Mouse (Mus musculus) MEL (cell line): ENCODE data around the gene Tnfrsf25. TPM values are rescaled to one million over a fixed set of nuclear protein-coding genes. Genes with fewer than 3 reads are reported as not detected.

ENCODE experiments used
- DNase-seq: peaks from one replicate; pipeline ENCODE4 v3.0.0; 2011; ENCODE audit warnings: low read depth, low spot score
- H3K27ac ChIP-seq: 2 replicates; pipeline ENCODE4 v1.5.1; 2012; ENCODE audit warnings: low read depth, mild to moderate bottlenecking, control low read depth, low read length, moderate library complexity; ENCODE audit not compliant: control insufficient read depth
- H3K27me3 ChIP-seq, 2 experiments: fragments of 150-350 bp in 1 of 2; sonication (generic) in 1 of 2; 2 replicates each; pipeline ENCODE4 v1.6.1; 2012; ENCODE audit warnings: low read length in 2 of 2, mild to moderate bottlenecking in 2 of 2, improper control_type of control experiment in 1 of 2, moderate library complexity in 1 of 2; ENCODE audit not compliant: insufficient read depth in 2 of 2, control insufficient read depth in 1 of 2
- H3K36me3 ChIP-seq, 2 experiments: 2 replicates each; pipeline ENCODE4 v1.6.1; 2012 to 2014; ENCODE audit warnings: low read length in 2 of 2, improper control_type of control experiment in 1 of 2, inconsistent platforms in 1 of 2, mild to moderate bottlenecking in 1 of 2; ENCODE audit not compliant: insufficient read depth in 2 of 2, control insufficient read depth in 1 of 2
- H3K4me1 ChIP-seq, 2 experiments: fragments of 150-350 bp in 1 of 2; sonication (generic) in 1 of 2; 2 replicates each; pipeline ENCODE4 v1.6.1; 2012; ENCODE audit warnings: low read length in 2 of 2, improper control_type of control experiment in 1 of 2, mild to moderate bottlenecking in 1 of 2; ENCODE audit not compliant: insufficient read depth in 2 of 2, control insufficient read depth in 1 of 2
- H3K4me3 ChIP-seq, 2 experiments: fragments of 150-350 bp in 1 of 2; sonication (generic) in 1 of 2; 2 replicates each; pipeline ENCODE4 v1.5.1; 2012; ENCODE audit warnings: low read depth in 2 of 2, low read length in 2 of 2, mild to moderate bottlenecking in 2 of 2, moderate library complexity in 2 of 2, control low read depth in 1 of 2, improper control_type of control experiment in 1 of 2; ENCODE audit not compliant: control insufficient read depth in 1 of 2, insufficient read depth in 1 of 2
- H3K79me2 ChIP-seq: 2 replicates; pipeline ENCODE4 v1.6.1; 2012; ENCODE audit warnings: mild to moderate bottlenecking, low read length, moderate library complexity; ENCODE audit not compliant: control insufficient read depth, poor library complexity, insufficient read depth
- H3K9ac ChIP-seq: 2 replicates; pipeline ENCODE4 v1.6.1; 2012; ENCODE audit warnings: low read depth, mild to moderate bottlenecking, control low read depth, low read length, moderate library complexity; ENCODE audit not compliant: control insufficient read depth, poor library complexity, severe bottlenecking
- H3K9me3 ChIP-seq: fragments of 150-350 bp; sonication (generic); replicated peaks from 2 replicates; pipeline ENCODE4 v1.6.1; 2012; ENCODE audit warnings: mild to moderate bottlenecking, low read length, improper control_type of control experiment, moderate library complexity; ENCODE audit not compliant: insufficient read depth
- CTCF ChIP-seq, 3 experiments: IDR thresholded peaks in 2 of 3; conservative IDR thresholded peaks in 1 of 3; 2 replicates each; pipeline ENCODE4 v1.5.1; 2011 to 2012; ENCODE audit warnings: low read length in 3 of 3, low read depth in 2 of 3, mild to moderate bottlenecking in 2 of 3, improper control_type of control experiment in 1 of 3, inconsistent platforms in 1 of 3, mixed read lengths in 1 of 3, moderate library complexity in 1 of 3; ENCODE audit not compliant: control insufficient read depth in 1 of 3, insufficient read depth in 1 of 3, poor library complexity in 1 of 3, severe bottlenecking in 1 of 3
- EP300 ChIP-seq, 2 experiments: IDR thresholded peaks; 2 replicates each; pipeline ENCODE4 v1.6.1; 2011; ENCODE audit warnings: improper control_type of control experiment in 2 of 2, low read length in 2 of 2, low read depth in 1 of 2, mild to moderate bottlenecking in 1 of 2
- GATA1 ChIP-seq: IDR thresholded peaks from 2 replicates; pipeline ENCODE4 v1.6.1; 2011; ENCODE audit warnings: low read depth, low read length, improper control_type of control experiment
- HCFC1 ChIP-seq: IDR thresholded peaks from 2 replicates; pipeline ENCODE4 v1.6.1; 2012; ENCODE audit warnings: low read depth, mild to moderate bottlenecking, inconsistent platforms, low read length, improper control_type of control experiment, moderate library complexity
- JUND ChIP-seq: IDR thresholded peaks from 2 replicates; pipeline ENCODE4 v1.6.1; 2011; ENCODE audit warnings: low read depth, mild to moderate bottlenecking, improper control_type of control experiment, low read length
- MAX ChIP-seq: IDR thresholded peaks from 2 replicates; pipeline ENCODE4 v1.6.1; 2011; ENCODE audit warnings: low read length, improper control_type of control experiment
- MEF2A ChIP-seq: IDR thresholded peaks from 2 replicates; pipeline ENCODE4 v1.6.1; 2014; ENCODE audit warnings: low read depth, mild to moderate bottlenecking, inconsistent platforms, low read length, improper control_type of control experiment; ENCODE audit not compliant: poor library complexity, insufficient replicate concordance, severe bottlenecking; ENCODE audit errors: extremely low read depth
- MXI1 ChIP-seq: IDR thresholded peaks from 2 replicates; pipeline ENCODE4 v1.6.1; 2011; ENCODE audit warnings: mild to moderate bottlenecking, low read depth, low read length, improper control_type of control experiment
- MYB ChIP-seq: IDR thresholded peaks from 2 replicates; pipeline ENCODE4 v1.6.1; 2011; ENCODE audit warnings: mild to moderate bottlenecking, low read depth, low read length, improper control_type of control experiment
- NELFE ChIP-seq: IDR thresholded peaks from 2 replicates; pipeline ENCODE4 v1.6.1; 2011; ENCODE audit warnings: low read depth, low read length, improper control_type of control experiment
- NRF1 ChIP-seq: IDR thresholded peaks from 2 replicates; pipeline ENCODE4 v1.6.1; 2014; ENCODE audit warnings: low read depth, mild to moderate bottlenecking, inconsistent platforms, low read length, improper control_type of control experiment, moderate library complexity; ENCODE audit not compliant: poor library complexity, insufficient read depth, severe bottlenecking
- POLR2AphosphoS2 ChIP-seq: IDR thresholded peaks from 2 replicates; pipeline ENCODE4 v1.6.1; 2011; ENCODE audit warnings: low read length, improper control_type of control experiment
- POLR2AphosphoS5 ChIP-seq: IDR thresholded peaks from 2 replicates; pipeline ENCODE4 v1.6.1; 2012; ENCODE audit warnings: low read depth, borderline replicate concordance, mild to moderate bottlenecking, inconsistent platforms, low read length, moderate library complexity, mixed read lengths
- RAD21 ChIP-seq: IDR thresholded peaks from 2 replicates; pipeline ENCODE4 v1.6.1; 2011; ENCODE audit warnings: mild to moderate bottlenecking, low read depth, low read length, improper control_type of control experiment
- SIN3A ChIP-seq: IDR thresholded peaks from 2 replicates; pipeline ENCODE4 v1.6.1; 2012; ENCODE audit warnings: low read length, improper control_type of control experiment, inconsistent platforms
- SMC3 ChIP-seq: IDR thresholded peaks from 2 replicates; pipeline ENCODE4 v1.6.1; 2011; ENCODE audit warnings: low read depth, low read length, improper control_type of control experiment
- USF1 ChIP-seq: IDR thresholded peaks from 2 replicates; pipeline ENCODE4 v1.6.1; 2014; ENCODE audit warnings: low read depth, mild to moderate bottlenecking, inconsistent platforms, low read length, improper control_type of control experiment, moderate library complexity
- USF2 ChIP-seq, 2 experiments: IDR thresholded peaks; 2 replicates each; pipeline ENCODE4 v1.6.1; 2011 to 2012; ENCODE audit warnings: improper control_type of control experiment in 2 of 2, low read length in 2 of 2, borderline replicate concordance in 1 of 2, inconsistent platforms in 1 of 2, low read depth in 1 of 2, mild to moderate bottlenecking in 1 of 2; ENCODE audit not compliant: insufficient read depth in 1 of 2
- ZKSCAN1 ChIP-seq: IDR thresholded peaks from 2 replicates; pipeline ENCODE4 v1.6.1; 2012; ENCODE audit warnings: low read depth, mild to moderate bottlenecking, inconsistent platforms, low read length, improper control_type of control experiment, moderate library complexity
- ZMIZ1 ChIP-seq: IDR thresholded peaks from 2 replicates; pipeline ENCODE4 v1.6.1; 2012; ENCODE audit warnings: low read depth, mild to moderate bottlenecking, inconsistent platforms, low read length, improper control_type of control experiment, moderate library complexity
- ZNF384 ChIP-seq: IDR thresholded peaks from 2 replicates; pipeline ENCODE4 v1.6.1; 2012; ENCODE audit warnings: low read depth, mild to moderate bottlenecking, inconsistent platforms, low read length, improper control_type of control experiment
- polyA plus RNA-seq, 2 experiments: library from polyadenylated mRNA; stranded (reverse) in 1 of 2; unstranded in 1 of 2; fragments of >175 nt in 1 of 2; fragments of >200 nt in 1 of 2; gene quantifications; 2 replicates each; pipeline versions ENCODE4 v1.2.1 to v1.2.4; 2012; ENCODE audit warnings: low replicate concordance in 2 of 2, low read depth in 1 of 2; ENCODE audit not compliant: insufficient read length in 2 of 2, insufficient read depth in 1 of 2, missing spikeins in 1 of 2
- total RNA-seq: library from RNA; depleted of rRNA; stranded (reverse); fragments of 300-350 nt; gene quantifications from 2 replicates; pipeline ENCODE4 v1.2.3, GENCODE M21; 2012

Gene Tnfrsf25
- total and polyA plus RNA-seq, 3 experiments: 0.97 to 1.1 TPM; not detected in 1

DNA sequence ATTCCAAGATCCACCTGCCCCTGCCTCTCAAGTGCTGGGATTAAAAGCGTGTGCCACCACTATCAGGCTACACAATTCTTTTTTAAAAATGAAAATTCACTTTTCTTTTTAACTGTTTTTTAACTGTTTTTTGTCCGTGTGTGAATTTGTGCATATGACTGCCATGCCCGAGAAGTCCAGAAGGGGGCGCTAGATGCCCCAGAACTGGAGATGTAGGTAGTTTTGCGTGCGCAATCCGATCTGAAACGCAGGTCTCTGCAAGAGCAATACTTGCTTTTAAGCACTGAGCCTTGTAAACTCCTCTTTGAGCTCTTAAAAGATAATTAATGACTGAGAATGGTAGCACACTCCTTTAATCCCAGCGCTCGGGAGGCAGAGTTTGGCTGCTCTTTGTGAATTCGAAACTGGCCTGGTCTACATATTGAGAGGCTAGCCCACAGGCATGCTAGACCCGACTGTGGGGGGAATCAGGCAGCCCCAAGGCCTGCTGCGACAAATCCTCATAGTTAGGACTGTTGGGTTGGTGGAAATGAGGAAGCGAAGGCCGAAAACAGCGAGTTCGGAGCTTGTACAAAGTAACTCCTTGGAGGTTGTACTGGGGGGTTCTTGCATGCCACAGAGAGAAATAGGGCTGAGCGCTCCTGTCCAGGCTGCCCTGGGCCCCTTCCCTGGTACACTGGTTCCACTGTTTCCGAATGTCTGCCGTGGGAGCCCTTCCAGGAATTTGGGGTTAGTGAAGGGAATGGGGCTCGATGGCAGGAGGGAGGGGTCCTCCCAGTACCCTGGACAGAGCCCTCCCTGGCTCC lies 42.2 kb downstream of the Tnfrsf25 start (continued):
- TF ChIP-seq NELFE (peak; percentile 41; the same call in 1 of the 2 replicates), USF2 (IDR thresholded peaks at IDR 0.05; ENCODE audit: borderline replicate concordance in 1 of 2, insufficient read depth in 1 of 2, low read depth in 1 of 2, low read length in 2 of 2) (no peak), ZNF384 (no peak)

DNA sequence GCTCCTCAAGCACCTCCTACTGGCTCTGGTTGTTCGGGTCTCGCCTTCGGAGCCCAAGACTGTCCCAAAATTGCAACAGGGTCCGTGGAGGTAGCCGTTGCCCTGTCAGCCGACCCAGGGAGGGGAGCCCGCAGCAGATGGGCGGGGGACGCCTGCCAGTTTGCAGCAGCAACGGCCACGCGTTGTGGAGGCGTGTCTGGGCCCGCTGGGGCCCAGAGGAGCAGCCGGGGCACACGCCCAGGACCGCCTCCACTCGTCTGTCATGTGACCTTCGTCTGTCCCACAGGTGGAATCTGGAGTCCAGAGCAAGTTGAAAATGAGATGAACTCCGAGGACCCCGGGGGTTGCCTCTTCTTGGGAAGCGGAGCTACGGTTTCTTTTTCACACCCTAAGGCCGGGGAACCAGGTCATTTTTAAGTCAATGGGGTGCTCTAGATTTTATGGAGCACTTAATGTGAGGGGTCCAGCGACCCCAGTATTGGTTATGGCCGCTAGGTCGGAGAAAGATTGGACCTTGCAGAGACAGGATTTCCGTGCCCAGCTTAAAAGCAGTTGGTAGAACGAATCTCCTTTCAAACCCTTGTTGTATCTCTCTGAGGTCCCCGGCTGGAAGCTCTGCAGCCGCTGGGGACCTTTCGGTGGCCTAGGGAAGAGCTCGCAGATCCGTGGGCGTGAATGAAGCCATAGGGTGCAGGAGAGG lies 43.0 kb downstream of the Tnfrsf25 start, which contains the start of gene Hes2:
TSS of gene Hes2 (plus strand) at position 283 of the 700 bp plus-strand sequence.
- Histone ChIP-seq H3K27me3 (no peaks in the 10 kb centered on the region), H3K9ac (peak within 1 kb of the TSS; percentile 66), H3K4me3 (peak within 1 kb of the TSS; percentile 52 to 59), H3K9me3 (no peaks in the 10 kb centered on the region), H3K4me1 (peaks cover 0 to 15% of the 10 kb centered on the region in 2 experiments; a peak in 2 of 4 replicates), H3K79me2 (no peaks in the 10 kb centered on the region), H3K36me3 (peaks cover 0 to 8% of the 10 kb centered on the region in 2 experiments; a peak in 2 of 4 replicates), H3K27ac (peak within 1 kb of the TSS; percentile 23)
- TF ChIP-seq ZMIZ1 (no peak), SIN3A (peak; percentile 50; the same call in 1 of the 2 replicates), ZNF384 (no peak), EP300 (IDR thresholded peaks at IDR 0.05; ENCODE audit: low read depth in 1 of 2, low read length in 2 of 2) (0 out of 4 replicates have a peak, but pooled peaks of 1 of the 2 experiments have one; percentile 17), GATA1 (no peak), ZKSCAN1 (no peak), MXI1 (peak; percentile 94), CTCF (IDR thresholded peaks at IDR 0.05 in 2 of 3, conservative IDR thresholded peaks at IDR 0.05 in 1 of 3; ENCODE audit: control insufficient read depth in 1 of 3, insufficient read depth in 1 of 3, low read depth in 2 of 3, low read length in 3 of 3, poor library complexity in 1 of 3, severe bottlenecking in 1 of 3) (no peak), RAD21 (no peak), MAX (peak; percentile 57; the same call in 1 of the 2 replicates), HCFC1 (no peak), JUND (no peak), USF1 (peak; percentile 84)
- DNase-seq: no peak

DNA sequence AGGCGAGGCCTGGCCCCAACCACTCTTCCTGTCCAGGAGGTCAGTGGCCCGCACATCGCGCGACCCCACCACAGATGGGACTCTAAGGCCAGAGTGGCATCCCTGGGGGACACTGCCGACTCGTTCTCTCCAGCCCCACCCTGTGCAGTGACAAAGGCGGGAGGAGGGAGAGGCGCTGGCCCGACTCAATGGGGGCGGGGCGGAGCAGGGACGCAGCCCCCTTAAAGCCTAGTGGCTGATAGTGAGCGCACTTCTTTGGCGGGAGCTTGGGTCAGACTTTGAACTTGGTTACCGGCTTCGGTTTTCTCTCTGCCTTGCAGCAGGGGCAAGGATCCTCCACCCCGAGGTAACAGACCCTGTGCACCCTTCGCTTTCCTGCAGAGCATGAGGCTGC lies 43.5 kb downstream of the Tnfrsf25 start:
- Histone ChIP-seq H3K9ac (no peak overlapping the region), H3K4me1 (peaks cover 0 to 11% of the 10 kb centered on the region in 2 experiments; a peak in 2 of 4 replicates), H3K79me2 (no peaks in the 10 kb centered on the region), H3K4me3 (no peak overlapping the region), H3K27me3 (no peaks in the 10 kb centered on the region), H3K27ac (no peak overlapping the region), H3K36me3 (peaks cover 0 to 5% of the 10 kb centered on the region in 2 experiments; a peak in 2 of 4 replicates), H3K9me3 (no peaks in the 10 kb centered on the region)
- no peak for DNase-seq
- TF ChIP-seq MXI1 (no peak), MAX (no peak), SMC3 (no peak), RAD21 (no peak), POLR2AphosphoS5 (no peak), POLR2AphosphoS2 (no peak), ZMIZ1 (no peak), ZNF384 (no peak), NRF1 (no peak), GATA1 (no peak), ZKSCAN1 (no peak), MEF2A (no peak), MYB (no peak)
